Mouse (Mus musculus): Measurements from ENCODE around the gene Vkorc1. TPM values are rescaled to one million over a fixed set of nuclear protein-coding genes. Genes with fewer than 3 reads are reported as not detected.
"Not testable (repeated sequence)": the region's sequence is repeated elsewhere in the genome, so short reads cannot be mapped to it uniquely, and the experiment has no call there.

Gene Vkorc1
- total RNA-seq, 2 experiments from 2014 or later: 22.1 to 22.6 TPM

DNA sequence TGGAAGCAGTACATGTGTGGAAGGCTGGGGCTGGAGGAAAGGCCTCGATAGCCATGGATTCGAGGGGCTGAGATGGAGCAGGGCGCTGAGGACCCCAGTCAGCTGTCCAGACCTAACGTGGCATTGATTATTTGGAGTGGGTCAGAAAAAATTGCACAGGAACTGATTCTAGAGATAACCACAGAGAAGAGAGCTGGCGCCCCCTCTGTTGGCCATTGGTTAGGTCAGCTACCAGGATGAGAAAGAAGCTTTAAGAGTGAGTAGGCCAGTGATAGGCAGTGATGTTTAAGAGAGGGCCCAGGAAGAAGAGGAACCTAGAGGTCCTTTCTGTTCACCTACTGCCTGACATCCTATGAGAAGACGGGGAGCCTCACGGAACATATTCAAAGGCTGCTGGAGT, 23.9 kb upstream of the Vkorc1 start:
- intact Hi-C loops (cut with DNase I): no loop called here
- no peak for DNase-seq

- DNase-seq: peak in 1 of 2 experiments; percentile 54
- intact Hi-C loops (cut with DNase I): no loop called here
These were observed 22.8 kb upstream of the Vkorc1 start for GRCm38 (mm10) chr7:127918203-127918602.

- no peak for DNase-seq
- intact Hi-C loops (cut with DNase I): no loop called here
These were observed 19.9 kb upstream of the Vkorc1 start for GRCm38 (mm10) chr7:127915293-127915692.

DNA sequence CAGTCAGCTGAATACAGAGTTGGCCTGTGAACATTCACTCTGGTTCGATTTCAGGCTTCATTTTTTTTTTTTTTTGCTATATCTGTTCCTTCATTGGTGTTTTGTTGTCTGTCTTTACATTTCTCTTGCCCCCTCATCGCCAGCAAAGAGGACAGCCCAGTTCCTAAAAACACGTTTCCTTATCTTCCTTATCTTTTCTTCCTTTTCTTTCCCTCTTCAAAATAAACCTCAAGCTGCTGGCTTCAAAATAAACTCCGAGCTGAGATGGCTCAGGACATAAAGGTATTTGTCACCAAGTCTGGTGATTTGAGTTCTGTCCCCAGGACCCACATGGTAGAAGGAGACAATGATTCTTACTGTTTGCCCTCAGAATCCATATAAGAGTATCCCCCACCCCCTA, 17.5 kb upstream of the Vkorc1 start:
- DNase-seq: no peak
- intact Hi-C loops (cut with DNase I): no loop called here

- peak; percentile 83 to 85 for DNase-seq
- intact Hi-C loops (cut with DNase I): no loop called here
These were observed 16.9 kb upstream of the Vkorc1 start, which contains the start of gene Kat8 for GRCm38 (mm10) chr7:127912190-127912871. Gene Kat8 (plus strand): TSS chr7:127912516.

GRCm38 (mm10) chr7:127908656-127909055, 13.2 kb upstream of the Vkorc1 start:
- intact Hi-C loops (cut with DNase I): no loop called here
- no peak for DNase-seq

GRCm38 (mm10) chr7:127907939-127908338, 12.5 kb upstream of the Vkorc1 start:
- intact Hi-C loops (cut with DNase I): no loop called here

DNA sequence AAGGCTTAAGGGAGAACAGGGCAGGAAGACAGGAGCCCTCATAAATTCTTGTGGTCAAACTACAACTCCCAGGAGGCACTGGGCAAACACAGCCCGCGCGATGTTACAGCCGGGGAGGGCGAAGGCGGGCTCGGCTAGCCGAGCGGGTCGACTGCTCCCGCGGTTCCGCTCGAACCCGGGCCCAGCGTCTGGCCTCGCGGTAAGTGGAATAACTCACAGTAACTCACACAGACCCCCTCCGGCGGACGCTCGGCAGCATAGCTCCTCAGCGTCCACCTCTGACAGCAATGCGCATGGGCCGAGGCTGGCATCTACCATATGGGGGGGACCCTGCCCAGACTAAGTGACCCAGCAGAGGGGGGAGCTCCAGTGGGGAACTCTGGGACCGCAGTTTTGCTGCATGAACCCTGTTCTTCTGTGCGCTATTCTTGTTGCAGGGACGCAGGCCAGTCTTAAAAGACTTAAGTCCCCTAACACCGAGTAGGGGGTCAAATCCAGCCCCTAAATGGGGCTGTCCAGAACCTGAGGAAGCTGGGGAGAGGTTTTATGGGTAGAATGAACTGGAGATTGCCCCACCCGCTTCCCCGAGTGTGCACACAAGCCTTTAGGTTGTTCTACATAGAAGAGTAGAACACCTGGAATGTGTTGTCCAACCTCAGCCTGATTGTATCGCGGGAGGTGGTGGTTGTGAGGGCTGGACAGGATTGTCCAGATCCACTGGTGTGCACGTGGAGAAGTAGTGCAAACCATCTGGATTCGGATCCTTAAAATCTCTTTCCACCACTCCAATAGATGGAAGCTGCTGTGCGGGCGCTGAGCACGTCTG, 8.8 kb upstream of the Vkorc1 start, which contains the start of gene Bckdk:
Gene Bckdk, plus strand, starts transcription at position 112 of the 826 bp plus-strand sequence.
- intact Hi-C loops (cut with DNase I): no loop called here
- DNase-seq: peak; percentile 68 to 78

More at GRCm38 (mm10) chr7:127907939-127908338, 12.5 kb upstream of the Vkorc1 start:
- no peak for DNase-seq

- no peak for DNase-seq
- intact Hi-C loops (cut with DNase I): no loop called here
These were observed 6.4 kb upstream of the Vkorc1 start for GRCm38 (mm10) chr7:127901772-127902171.

GRCm38 (mm10) chr7:127899997-127900396, 4.6 kb upstream of the Vkorc1 start:
- intact Hi-C loops (cut with DNase I): loop anchor here (5.0 kb wide), 1 partner anchor 98 kb away; the partner anchor contains the start of gene Hsd3b7
- no peak for DNase-seq

DNA sequence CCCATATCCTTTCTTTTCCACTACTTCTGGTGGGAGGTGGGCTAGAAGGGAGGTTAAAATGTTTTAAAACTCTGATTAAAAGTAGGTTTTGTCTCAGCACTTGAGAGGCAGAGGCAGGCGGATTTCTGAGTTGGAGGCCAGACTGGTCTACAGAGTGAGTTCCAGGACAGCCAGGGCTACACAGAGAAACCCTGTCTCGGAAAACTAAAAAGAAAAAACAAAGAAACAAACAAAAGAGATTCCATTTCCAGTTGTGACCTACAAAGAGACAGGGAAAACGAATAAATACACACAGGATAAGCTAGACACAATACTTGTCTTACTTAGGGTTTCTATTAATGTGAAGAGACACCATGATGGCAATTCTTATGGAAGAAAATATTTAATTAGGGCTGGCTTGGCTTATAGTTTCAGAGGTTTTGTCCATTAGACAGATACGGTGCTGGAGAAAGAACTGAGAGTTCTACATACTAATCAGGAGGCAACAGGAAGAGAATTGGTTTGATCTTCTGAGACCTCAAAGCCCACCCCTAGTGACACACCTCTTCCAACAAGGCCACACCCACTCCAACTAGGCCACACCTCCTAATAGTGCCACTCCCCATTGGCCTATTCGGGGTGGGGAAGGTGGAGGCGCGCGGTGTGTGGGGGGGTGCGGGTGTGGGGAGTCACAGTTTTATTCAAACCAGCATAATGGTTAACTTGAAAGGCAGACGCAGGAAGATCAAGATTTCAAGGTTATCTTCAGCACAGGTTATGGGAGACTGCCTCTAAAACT, 3.0 kb upstream of the Vkorc1 start:
- no peak for DNase-seq
- intact Hi-C loops (cut with DNase I): loop anchor here (5.0 kb wide), 1 partner anchor 96 kb away; the partner anchor contains the start of gene Hsd3b7

DNA sequence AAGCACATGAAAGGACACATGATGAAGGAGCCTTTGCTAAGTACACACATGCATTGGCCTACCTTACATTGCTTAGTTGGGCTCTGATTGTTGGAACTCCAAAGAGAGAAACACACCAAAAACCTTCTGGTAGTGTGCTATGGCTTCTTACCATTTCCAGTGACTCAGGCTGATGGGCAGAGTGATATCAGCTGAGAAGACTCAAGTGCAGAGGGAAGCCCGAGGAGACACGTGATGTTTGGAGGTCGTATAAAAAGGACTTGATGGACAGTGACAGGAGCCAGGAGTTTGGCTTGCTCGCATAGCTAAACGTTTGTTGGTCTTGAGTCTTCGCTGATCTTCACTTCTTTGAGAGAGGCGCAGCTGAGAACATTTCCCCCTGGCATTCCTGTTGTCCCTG, 2.1 kb upstream of the Vkorc1 start:
- intact Hi-C loops (cut with DNase I): loop anchor here (5.0 kb wide), 1 partner anchor 95 kb away; the partner anchor contains the start of gene Hsd3b7
- no peak for DNase-seq

- DNase-seq: peak; percentile 50 to 68
- intact Hi-C loops (cut with DNase I): loop anchor here (5.0 kb wide), 1 partner anchor 94 kb away; the partner anchor contains the start of gene Hsd3b7
These were observed 967 bp upstream of the Vkorc1 start for GRCm38 (mm10) chr7:127896384-127896783.

DNA sequence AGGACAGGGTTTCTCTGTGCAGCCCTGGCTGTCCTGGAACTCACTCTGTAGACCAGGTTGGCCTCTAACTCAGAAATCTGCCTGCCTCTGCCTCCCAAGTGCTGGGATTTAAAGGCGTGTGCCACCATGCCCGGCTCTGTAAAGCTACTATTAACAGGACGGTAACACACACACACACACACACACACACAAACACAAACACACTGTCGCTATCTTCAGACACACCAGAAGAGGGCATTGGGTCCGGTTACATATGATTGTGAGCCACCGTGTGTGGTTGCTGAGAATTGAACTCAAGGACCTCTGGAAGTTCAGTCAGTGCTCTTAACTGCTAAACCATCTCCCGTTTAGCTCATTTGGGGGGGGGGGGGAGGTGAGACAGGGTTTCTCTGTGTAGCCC, 474 bp upstream of the Vkorc1 start:
- DNase-seq: not testable (repeated sequence)
- intact Hi-C loops (cut with DNase I): loop anchor here (2.0 to 5.0 kb wide), 2 partner anchors 17 to 94 kb away; partner anchors contain the start of gene Hsd3b7

DNA sequence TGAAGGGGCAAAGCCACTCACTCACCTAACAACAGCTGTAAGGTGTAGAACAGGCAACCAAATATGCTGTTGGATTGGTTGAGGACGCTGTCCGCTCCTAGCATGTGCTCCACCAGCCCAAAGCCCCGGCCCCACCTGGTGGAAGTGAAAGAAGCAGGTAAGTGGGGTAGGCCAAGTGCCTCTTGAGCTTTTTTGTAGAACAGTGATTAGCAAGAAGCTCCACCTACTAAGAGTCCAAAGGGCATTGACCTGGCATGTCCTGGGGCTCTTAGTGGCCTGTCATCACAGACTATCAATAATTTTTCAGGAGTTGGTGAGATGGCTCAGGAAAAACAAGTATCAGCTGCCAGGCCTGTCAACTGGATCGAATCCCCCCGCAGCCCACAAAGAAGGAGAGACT, 937 bp downstream of the Vkorc1 start:
- intact Hi-C loops (cut with DNase I): loop anchor here (2.0 kb wide), 1 partner anchor 16 kb away; no protein-coding TSS in a partner anchor
- no peak for DNase-seq

DNA sequence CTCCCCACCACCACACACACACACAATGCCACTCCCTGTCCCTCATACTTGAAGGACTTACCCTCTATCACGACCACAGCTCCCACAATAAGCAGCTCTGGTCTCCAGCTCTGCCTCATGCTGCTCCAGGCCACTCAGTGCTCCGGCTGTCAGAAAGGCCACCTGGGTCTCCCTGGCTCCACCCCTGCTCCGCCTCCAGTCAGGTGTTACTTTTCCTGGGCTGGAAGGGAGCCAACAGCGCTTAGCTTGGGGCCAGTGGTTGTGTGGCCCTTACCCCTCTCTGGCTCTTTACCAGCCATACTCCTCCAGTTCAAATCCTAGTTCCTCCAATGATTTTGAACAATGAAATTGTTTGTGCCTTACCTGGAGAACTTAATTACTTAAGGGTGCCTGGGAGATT, 4.6 kb downstream of the Vkorc1 start, which contains the start of gene Prss53:
Gene Prss53, minus strand, starts transcription at position 173 of the 400 bp plus-strand sequence.
- intact Hi-C loops (cut with DNase I): no loop called here
- no peak for DNase-seq

- intact Hi-C loops (cut with DNase I): no loop called here
- DNase-seq: no peak
These were observed 6.6 kb downstream of the Vkorc1 start for GRCm38 (mm10) chr7:127888821-127889220.

DNA sequence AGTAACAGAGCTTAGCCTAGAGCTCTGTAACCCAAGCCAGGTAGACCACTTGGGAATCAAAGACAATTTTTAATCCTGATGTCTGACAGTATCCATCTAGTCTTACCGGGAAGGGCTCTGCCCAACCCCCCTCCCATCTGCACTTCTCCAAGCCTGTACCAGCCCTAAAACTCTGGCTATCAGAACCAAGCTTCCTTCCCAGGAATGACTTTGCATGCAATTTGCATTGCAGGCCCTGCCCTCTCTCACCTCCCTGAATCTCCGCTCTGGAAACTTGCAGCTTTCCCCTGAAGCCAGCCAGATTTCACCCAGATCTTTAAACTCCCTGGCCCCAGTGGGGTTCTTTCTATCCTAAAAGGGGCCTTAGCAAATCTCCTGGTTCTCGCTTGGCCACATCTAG, 7.6 kb downstream of the Vkorc1 start:
- no peak for DNase-seq
- intact Hi-C loops (cut with DNase I): no loop called here

- no peak for DNase-seq
- intact Hi-C loops (cut with DNase I): no loop called here
These were observed 8.2 kb downstream of the Vkorc1 start for GRCm38 (mm10) chr7:127887191-127887590.

GRCm38 (mm10) chr7:127886551-127886950, 8.9 kb downstream of the Vkorc1 start:
- no peak for DNase-seq
- intact Hi-C loops (cut with DNase I): no loop called here

Data from heart, postnatal 36 days (tissue).